Mouse (Mus musculus) limb, embryonic 15.5 days (tissue): Measurements from ENCODE around the gene Dpy19l1. TPM values are rescaled to one million over a fixed set of nuclear protein-coding genes. Genes with fewer than 3 reads are reported as not detected.

Experiments used
- ATAC-seq: fragments of 200-750 bp; cut with Nextera tagmentation; 2 replicates; pipeline ENCODE4 v1.8.0; 2017; ENCODE audit warnings: low read depth, moderate TSS enrichment; ENCODE audit not compliant: insufficient number of reproducible peaks, low FRiP score, low TSS enrichment
- H3K27ac ChIP-seq: fragments of 300-500 bp; sonication (generic); 2 replicates; pipeline ENCODE4 v1.5.1; 2015; ENCODE audit warnings: moderate library complexity, mild to moderate bottlenecking, inconsistent platforms
- H3K27me3 ChIP-seq: fragments of 300-500 bp; sonication (generic); 2 replicates; pipeline ENCODE4 v1.6.1; 2015; ENCODE audit warnings: inconsistent platforms
- H3K36me3 ChIP-seq: fragments of 300-500 bp; sonication (generic); 2 replicates; pipeline ENCODE4 v1.6.1; 2015; ENCODE audit warnings: inconsistent platforms
- H3K4me1 ChIP-seq: fragments of 300-500 bp; sonication (generic); 2 replicates; pipeline ENCODE4 v1.6.1; 2015; ENCODE audit warnings: inconsistent platforms
- H3K4me2 ChIP-seq: fragments of 300-500 bp; sonication (generic); 2 replicates; pipeline ENCODE4 v1.6.1; 2015; ENCODE audit warnings: mild to moderate bottlenecking, inconsistent platforms
- H3K4me3 ChIP-seq: fragments of 300-500 bp; sonication (generic); 2 replicates; pipeline ENCODE4 v1.5.1; 2015; ENCODE audit warnings: mild to moderate bottlenecking, inconsistent platforms
- H3K9ac ChIP-seq: fragments of 300-500 bp; sonication (generic); 2 replicates; pipeline ENCODE4 v1.6.1; 2015; ENCODE audit warnings: inconsistent platforms
- H3K9me3 ChIP-seq: fragments of 300-500 bp; sonication (generic); 2 replicates; pipeline ENCODE4 v1.6.1; 2016; ENCODE audit warnings: inconsistent platforms
- WGBS: fragments of 180-500 bp; shearing (Covaris S2); methylation state at CpG from one replicate; pipeline ENCODE4 v1.1.7; 2015; 5-methylcytosine and 5-hydroxymethylcytosine counted together
- polyA plus RNA-seq: library from polyadenylated mRNA; unstranded; fragments of >200 nt; fragmentation: Nextera tagmentation; extraction: Ambion mirVana; gene quantifications from 2 replicates; pipeline ENCODE4 v1.2.1, GENCODE M21; 2015

The Dpy19l1 gene
- polyA plus RNA-seq = 10.9 and 12.0 TPM in 2 replicates

DNA sequence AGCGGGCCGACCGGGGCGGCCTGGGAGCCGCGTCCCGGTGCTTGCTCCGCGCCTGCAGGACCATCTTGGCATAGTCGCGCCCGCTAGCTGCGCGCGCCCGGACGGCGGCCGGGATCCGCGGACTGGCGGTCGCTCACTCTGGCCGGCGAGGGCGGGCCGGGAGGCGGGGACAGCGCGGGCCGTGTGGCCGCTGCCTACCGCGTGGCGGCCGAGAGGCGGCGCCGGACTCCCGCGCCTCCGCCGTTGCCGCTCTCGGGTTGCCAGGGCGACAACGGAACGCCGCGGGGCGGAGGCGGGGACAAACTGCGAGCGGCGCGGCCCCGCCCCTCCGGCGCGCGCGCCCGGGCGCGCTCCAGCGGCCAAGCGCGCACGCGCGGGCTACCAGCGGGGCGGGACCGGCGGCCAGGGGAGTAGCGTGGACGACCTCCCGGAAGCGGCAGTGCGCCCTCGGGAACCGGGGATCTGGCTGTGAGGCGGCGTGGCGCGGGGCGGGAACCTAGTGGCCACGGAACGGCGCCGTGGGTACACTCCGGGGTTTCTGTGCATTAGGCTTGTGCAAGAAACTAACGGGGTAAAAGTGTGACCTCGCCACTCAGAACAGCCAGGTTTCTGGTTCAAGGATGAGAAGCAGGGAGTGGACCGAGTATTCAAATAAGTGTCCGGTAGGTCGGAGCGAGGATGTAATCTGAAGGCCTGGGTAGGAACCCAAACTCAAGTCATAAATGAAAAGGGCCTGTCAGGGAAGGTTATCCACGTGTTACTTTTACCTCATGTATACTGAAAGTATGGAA is at the start of gene Dpy19l1:
TSS of gene Dpy19l1 (minus strand) at position 74 of the 791 bp plus-strand sequence.
- H3K4me3 ChIP-seq = peak within 1 kb of the TSS; percentile 82
- H3K9me3 ChIP-seq = no peaks in the 10 kb centered on the region
- peak; percentile 91 for ATAC-seq
- under 1% methylated on average over 98 of the region's 99 CpGs for WGBS
- H3K4me2 ChIP-seq = peak within 1 kb of the TSS; percentile 66
- peaks cover 13% of the 10 kb centered on the region for H3K4me1 ChIP-seq
- peak within 1 kb of the TSS; percentile 93 for H3K27ac ChIP-seq
- no peaks in the 10 kb centered on the region for H3K27me3 ChIP-seq
- H3K36me3 ChIP-seq = no peaks in the 10 kb centered on the region
- H3K9ac ChIP-seq = peak within 1 kb of the TSS; percentile 80

DNA sequence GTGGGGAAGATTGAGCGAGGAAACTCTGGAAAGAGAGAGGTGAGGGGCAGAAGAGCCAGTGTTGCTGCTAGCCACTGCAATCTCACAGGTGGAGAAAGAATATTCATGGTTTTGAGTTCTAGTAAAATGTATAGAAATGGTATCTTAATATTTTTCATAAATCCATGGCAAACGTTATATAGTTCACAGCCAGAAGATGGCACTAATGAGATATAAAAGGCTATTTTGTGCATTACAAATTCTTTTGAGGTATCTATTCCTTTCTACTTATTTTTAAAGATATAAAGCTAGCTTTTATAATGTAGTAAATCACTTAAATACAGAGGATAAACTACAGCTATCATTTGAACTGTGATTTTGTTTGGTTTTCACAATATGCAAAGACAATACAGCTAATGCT is 35.2 kb upstream of the Dpy19l1 start:
- no peak for ATAC-seq
- H3K4me2 ChIP-seq = no peak overlapping the region
- H3K9me3 ChIP-seq = no peaks in the 10 kb centered on the region
- no peak overlapping the region for H3K9ac ChIP-seq
- H3K4me1 ChIP-seq = no peaks in the 10 kb centered on the region
- no peak overlapping the region for H3K4me3 ChIP-seq
- H3K27ac ChIP-seq = no peak overlapping the region
- 46% methylated on average over 2 of the region's 2 CpGs for WGBS
- H3K27me3 ChIP-seq = no peaks in the 10 kb centered on the region
- H3K36me3 ChIP-seq = no peaks in the 10 kb centered on the region

DNA sequence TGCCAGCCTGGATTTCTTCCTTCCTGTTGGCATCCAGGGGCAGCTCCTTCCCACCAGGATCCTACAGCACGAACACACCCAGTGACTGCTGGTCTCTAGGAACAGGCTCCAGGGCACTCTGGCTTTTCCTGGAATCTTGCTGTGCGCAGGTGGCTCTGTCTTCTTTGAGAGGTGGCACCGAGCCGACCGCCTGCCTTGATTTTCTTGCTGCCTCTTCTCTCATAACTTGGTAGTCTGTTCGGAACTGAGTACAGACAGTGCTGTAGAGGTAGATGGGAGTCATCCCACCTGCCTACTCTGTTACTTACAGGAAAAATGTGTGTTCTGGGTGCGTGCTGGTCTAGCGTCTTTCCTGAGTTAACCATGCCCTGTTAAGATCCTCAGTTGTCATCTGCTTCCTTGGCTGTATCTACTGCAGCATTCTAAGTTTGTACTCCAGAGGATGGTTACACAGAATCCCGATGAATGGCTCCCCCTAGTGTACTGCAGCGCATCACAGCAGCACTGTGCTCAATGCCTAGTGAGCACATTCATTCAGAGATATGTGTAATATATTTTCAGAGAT is 13.7 kb upstream of the Dpy19l1 start:
- H3K4me3 ChIP-seq = no peak overlapping the region
- no peak overlapping the region for H3K9ac ChIP-seq
- H3K27me3 ChIP-seq = no peaks in the 10 kb centered on the region
- H3K4me2 ChIP-seq = no peak overlapping the region
- no peaks in the 10 kb centered on the region for H3K36me3 ChIP-seq
- no peak overlapping the region for H3K27ac ChIP-seq
- no peaks in the 10 kb centered on the region for H3K4me1 ChIP-seq
- ATAC-seq = no peak
- WGBS = 54% methylated on average over 10 of the region's 10 CpGs
- H3K9me3 ChIP-seq = no peaks in the 10 kb centered on the region

DNA sequence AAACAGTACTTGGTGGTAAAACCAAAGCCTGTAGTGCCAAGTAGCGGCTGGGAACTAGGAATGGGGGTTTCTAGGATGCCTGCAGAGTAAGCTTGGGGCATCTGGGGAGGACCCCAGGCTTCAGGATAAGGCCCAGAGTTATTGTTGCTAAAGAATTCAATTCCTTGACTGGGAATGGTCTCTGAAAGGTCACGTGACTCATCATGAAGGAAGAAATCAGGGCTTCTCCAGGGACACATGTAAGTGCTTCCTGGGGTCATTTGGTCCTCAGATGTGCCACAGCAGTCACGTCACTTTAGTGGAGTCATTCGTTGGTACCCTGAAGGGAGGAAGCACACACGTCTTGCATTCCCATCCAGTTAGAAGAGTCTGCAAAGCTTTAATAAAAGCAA is 11.1 kb upstream of the Dpy19l1 start:
- Histone ChIP-seq H3K27me3 (no peaks in the 10 kb centered on the region), H3K36me3 (no peaks in the 10 kb centered on the region), H3K9me3 (no peaks in the 10 kb centered on the region), H3K27ac (no peak overlapping the region), H3K9ac (no peak overlapping the region), H3K4me3 (no peak overlapping the region), H3K4me1 (no peaks in the 10 kb centered on the region), H3K4me2 (no peak overlapping the region)
- WGBS = 67% methylated on average over 5 of the region's 5 CpGs
- no peak for ATAC-seq

DNA sequence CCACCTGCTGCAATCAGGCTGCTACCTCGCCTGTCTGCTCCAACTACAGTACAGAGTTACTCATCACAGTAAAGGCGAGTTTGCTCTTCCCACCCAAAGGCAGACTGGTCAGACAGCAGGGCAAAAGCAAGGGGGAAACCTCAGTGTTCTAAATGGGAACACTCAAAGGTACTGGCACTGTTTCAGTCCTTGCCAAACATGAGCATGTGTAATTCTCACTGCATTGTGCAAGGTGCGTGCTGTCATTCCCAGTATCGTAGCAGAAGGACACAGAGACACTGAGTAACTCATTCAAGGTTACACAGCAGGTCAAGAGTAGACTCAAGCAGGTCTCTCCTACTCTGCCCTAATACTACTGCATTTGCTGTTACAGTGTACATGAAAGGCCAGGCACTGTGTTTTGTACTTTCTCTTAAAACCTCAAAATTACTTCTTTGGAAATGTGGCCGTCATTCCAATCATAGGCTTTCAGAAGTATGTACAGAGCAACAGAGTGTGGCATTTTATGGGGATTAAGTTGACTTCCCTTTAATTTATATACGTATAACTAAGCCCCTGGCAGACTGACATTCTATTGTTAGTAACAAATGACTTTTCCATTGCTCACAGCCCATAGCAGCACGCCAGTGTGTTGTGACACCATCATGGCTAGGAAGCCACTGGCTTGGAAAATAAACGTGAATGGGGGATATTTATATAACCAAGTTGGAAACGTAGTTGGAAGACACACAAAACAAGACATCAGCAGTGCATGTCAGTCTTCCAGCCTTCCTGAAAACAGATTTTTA is 10.5 kb upstream of the Dpy19l1 start:
- 52% methylated on average over 9 of the region's 9 CpGs for WGBS
- Histone ChIP-seq H3K9ac (no peak overlapping the region), H3K4me1 (no peaks in the 10 kb centered on the region), H3K27me3 (no peaks in the 10 kb centered on the region), H3K36me3 (no peaks in the 10 kb centered on the region), H3K9me3 (no peaks in the 10 kb centered on the region), H3K4me2 (no peak overlapping the region), H3K27ac (no peak overlapping the region), H3K4me3 (no peak overlapping the region)
- no peak for ATAC-seq

DNA sequence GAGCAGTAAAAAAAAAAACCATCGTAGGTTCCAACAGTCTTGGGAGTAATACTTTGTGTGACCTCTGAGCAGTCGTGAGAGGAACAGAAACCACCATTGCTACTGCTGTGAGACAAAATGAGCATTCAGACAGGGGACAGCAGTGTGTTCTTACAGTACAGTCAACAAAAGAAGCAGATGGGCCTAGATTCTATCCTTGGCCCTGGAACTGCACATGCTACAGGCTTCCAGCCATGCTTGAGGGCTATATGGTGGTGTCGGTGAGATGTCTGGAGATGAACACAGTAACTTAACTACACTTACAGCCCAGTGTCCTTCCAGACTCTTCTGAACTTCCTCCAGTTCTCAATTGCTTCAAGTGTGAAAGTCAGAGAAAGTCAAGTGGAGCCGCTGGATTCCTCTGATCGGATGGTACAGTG is 9.2 kb upstream of the Dpy19l1 start:
- H3K4me3 ChIP-seq = no peak overlapping the region
- no peak for ATAC-seq
- H3K4me2 ChIP-seq = no peak overlapping the region
- no peak overlapping the region for H3K9ac ChIP-seq
- no peak overlapping the region for H3K27ac ChIP-seq
- no peaks in the 10 kb centered on the region for H3K36me3 ChIP-seq
- H3K27me3 ChIP-seq = no peaks in the 10 kb centered on the region
- 89% methylated on average over 5 of the region's 5 CpGs for WGBS
- no peaks in the 10 kb centered on the region for H3K9me3 ChIP-seq
- H3K4me1 ChIP-seq = no peaks in the 10 kb centered on the region

DNA sequence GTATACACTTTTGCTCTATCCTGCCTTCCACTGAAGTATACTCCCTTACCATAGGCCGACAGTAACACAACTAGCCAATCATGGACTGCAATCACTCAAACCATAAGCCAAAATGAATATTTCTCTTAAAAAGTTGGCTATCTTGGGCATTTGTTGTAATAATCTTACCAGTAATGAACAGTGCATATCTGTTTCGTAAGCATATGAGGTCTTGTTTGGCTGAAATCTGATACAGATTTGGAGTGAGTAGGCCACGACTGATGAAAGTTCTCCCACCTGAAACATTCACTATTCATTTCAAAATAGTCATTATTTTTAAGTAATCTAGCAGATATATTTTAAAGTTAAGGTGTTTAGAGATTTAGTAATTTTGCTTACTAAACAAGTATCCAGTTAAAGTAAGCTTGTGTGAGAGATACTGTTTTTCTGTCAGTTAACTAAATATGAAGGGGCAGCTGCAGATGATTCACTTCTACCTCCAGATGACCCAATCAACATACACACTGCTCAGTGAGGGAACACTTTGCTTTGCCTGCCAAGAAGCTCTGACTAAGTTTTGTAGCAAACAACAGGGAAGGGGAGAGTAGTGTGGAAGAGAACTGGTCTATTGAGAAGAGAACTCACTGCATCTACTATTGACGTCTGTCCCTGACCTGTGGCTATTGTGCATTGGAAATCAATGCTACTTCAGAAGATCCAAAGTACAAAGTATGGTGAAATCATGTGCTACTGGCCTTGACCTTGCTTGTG is 8.6 kb upstream of the Dpy19l1 start:
- no peaks in the 10 kb centered on the region for H3K27me3 ChIP-seq
- no peak overlapping the region for H3K27ac ChIP-seq
- H3K4me1 ChIP-seq = no peaks in the 10 kb centered on the region
- H3K4me2 ChIP-seq = no peak overlapping the region
- H3K36me3 ChIP-seq = no peaks in the 10 kb centered on the region
- no peaks in the 10 kb centered on the region for H3K9me3 ChIP-seq
- no peak for ATAC-seq
- no peak overlapping the region for H3K4me3 ChIP-seq
- WGBS = 82% methylated on average over 4 of the region's 4 CpGs
- no peak overlapping the region for H3K9ac ChIP-seq

DNA sequence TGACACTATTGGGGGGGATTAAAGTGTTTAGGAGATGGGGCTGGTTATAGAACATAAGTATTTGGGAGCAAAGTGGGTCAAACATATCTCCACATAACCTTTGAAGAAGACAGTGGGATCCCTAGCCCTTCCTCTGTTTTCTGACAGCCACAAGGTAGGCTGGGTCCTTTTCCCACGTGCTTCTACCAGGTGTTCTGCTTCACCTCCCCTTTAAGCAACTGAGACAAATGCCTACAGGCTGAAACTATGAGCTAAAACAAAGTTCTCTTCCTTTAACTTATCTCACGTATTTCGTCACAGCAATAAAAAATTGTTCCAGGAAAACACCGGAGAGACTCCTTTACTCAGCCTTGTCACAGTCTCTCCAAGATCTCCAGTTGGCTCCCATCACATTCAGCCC is 5.9 kb upstream of the Dpy19l1 start:
- Histone ChIP-seq H3K27me3 (no peaks in the 10 kb centered on the region), H3K4me3 (no peak overlapping the region), H3K9me3 (no peaks in the 10 kb centered on the region), H3K4me1 (no peaks in the 10 kb centered on the region), H3K27ac (no peak overlapping the region), H3K36me3 (no peaks in the 10 kb centered on the region), H3K9ac (no peak overlapping the region), H3K4me2 (no peak overlapping the region)
- no peak for ATAC-seq
- WGBS = 83% methylated on average over 4 of the region's 4 CpGs

DNA sequence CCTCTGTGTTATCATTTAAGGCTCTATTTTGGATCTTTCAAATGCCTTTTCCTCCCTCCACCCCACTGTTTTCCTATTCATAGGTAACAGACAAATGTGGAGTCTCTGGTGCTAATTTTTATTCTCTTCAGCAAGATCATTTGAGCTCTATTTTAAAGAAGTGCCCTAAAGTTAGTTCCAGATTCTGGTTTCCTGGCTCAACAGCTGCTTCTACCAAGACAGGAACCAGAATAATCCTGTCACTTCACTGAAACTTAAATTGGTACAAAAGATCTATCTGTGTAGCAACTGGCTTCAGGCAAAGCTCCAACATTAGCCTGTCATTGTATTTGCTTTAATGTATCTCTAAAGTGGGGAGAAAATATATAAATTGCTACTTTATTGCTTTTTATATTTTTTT is 3.6 kb upstream of the Dpy19l1 start:
- no peak for ATAC-seq
- Histone ChIP-seq H3K4me1 (peaks cover 9% of the 10 kb centered on the region), H3K9me3 (no peaks in the 10 kb centered on the region), H3K27ac (no peak overlapping the region), H3K36me3 (no peaks in the 10 kb centered on the region), H3K4me3 (no peak overlapping the region), H3K27me3 (no peaks in the 10 kb centered on the region), H3K9ac (no peak overlapping the region), H3K4me2 (no peak overlapping the region)

DNA sequence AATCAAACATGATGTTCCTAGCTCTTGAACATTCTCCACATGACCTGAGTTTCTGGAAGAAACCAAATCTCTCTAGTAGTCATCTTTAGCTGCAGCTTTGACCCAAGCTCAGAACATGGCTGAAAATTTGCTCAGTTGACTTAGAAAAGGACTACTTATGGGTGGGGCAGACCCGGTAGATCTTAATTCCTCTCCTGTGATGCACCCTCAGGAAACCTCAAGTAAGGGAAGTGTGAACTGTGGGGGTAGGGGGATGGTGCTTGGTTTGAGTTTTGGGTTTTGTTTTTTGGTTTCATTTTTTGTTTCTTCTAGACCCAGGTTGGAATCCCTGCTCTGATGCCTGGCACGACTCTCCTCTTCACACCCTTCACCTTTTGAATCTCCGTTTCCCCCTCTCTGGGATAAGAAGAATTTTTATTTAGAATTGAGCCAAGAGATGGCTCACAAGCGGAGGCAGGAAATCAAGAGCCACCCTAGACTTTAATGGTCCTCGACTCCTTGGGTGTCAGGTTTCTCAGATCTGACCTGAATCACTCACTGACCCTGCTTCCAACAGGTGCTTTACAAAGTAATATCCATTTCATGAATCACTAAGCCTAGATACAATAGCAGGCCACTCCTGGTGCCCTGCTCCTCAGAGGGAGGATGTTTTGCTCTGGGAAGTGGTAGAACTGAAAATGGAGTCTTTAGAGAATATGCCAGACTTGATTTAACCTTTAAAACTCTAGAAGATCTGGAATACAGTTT is 2.2 kb upstream of the Dpy19l1 start:
- WGBS = 68% methylated on average over 5 of the region's 5 CpGs
- no peak for ATAC-seq
- peaks cover 13% of the 10 kb centered on the region for H3K4me1 ChIP-seq

DNA sequence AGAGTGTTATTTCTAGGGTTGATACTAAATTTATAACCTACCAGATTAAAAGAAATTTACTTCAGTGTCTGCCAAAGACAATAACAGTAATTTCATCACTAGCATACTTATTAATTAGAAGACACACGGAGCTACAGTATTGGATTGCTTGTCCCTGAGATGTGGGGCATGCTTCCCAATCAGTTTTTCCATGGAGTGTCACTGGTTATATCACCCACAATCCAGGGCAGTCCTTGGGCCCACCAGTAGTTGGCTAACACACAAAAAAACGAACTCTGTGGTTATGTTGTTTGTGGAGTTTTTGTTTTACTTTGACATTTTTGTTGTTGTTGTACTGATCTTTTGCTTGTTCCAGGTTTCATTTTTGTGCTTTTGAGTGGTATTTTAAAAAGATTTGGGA is 1.4 kb upstream of the Dpy19l1 start:
- Histone ChIP-seq H3K4me3 (no peak overlapping the region), H3K4me2 (no peak overlapping the region), H3K27me3 (no peaks in the 10 kb centered on the region), H3K27ac (no peak overlapping the region), H3K4me1 (peaks cover 13% of the 10 kb centered on the region), H3K9me3 (no peaks in the 10 kb centered on the region), H3K9ac (no peak overlapping the region), H3K36me3 (no peaks in the 10 kb centered on the region)
- no peak for ATAC-seq
- 65% methylated on average over 2 of the region's 2 CpGs for WGBS

More for the DNA sequence above, 2.2 kb upstream of the Dpy19l1 start:
- no peaks in the 10 kb centered on the region for H3K27me3 ChIP-seq
- H3K9ac ChIP-seq = no peak overlapping the region
- H3K27ac ChIP-seq = no peak overlapping the region
- H3K4me2 ChIP-seq = no peak overlapping the region
- no peaks in the 10 kb centered on the region for H3K9me3 ChIP-seq
- H3K36me3 ChIP-seq = no peaks in the 10 kb centered on the region
- H3K4me3 ChIP-seq = no peak overlapping the region
